Mouse (Mus musculus): ENCODE data around the gene Porcn. TPM values are rescaled to one million over a fixed set of nuclear protein-coding genes. Genes with fewer than 3 reads are reported as not detected.

Gene Porcn
- total and polyA plus RNA-seq, 3 experiments = 0.64 TPM; not detected in 2

- Histone ChIP-seq H3K27ac (ENCODE audit: insufficient read depth, low read depth) (no peak overlapping the region), H3K9me3 (replicated peaks; ENCODE audit: low read length) (no peaks in the 10 kb centered on the region), H3K79me2 (replicated peaks; ENCODE audit: control insufficient read depth, extremely low read depth, insufficient read depth, poor library complexity, severe bottlenecking) (no peaks in the 10 kb centered on the region), H3K36me3 (replicated peaks in 1 of 2; ENCODE audit: control insufficient read depth in 1 of 2, insufficient read depth in 1 of 2, low read length in 1 of 2) (peaks cover 16 to 33% of the 10 kb centered on the region in 2 experiments), H3K4me2 (ENCODE audit: insufficient read depth, low read depth, poor library complexity, severe bottlenecking) (no peak overlapping the region), H3K4me1 (ENCODE audit: control insufficient read depth in 1 of 2, insufficient read depth in 2 of 2) (no peaks in the 10 kb centered on the region), H3K27me3 (replicated peaks) (no peaks in the 10 kb centered on the region), H3K9ac (ENCODE audit: insufficient read depth, low read depth) (no peak overlapping the region), H3K4me3 (replicated peaks in 1 of 3; ENCODE audit: low read depth in 2 of 3, low read length in 2 of 3, poor library complexity in 1 of 3) (no peak overlapping the region)
- dilution Hi-C loops (cut with MboI; ENCODE audit: extremely low pct_ligation_motif_present, extremely low pct_unique_long_range_greater_than_20kb, low sequenced_read_pairs) (no loop called here), in situ Hi-C loops (cut with MboI; ENCODE audit: low pct_ligation_motif_present, low pct_unique_long_range_greater_than_20kb, low sequenced_read_pairs) (no loop called here)
- TF ChIP-seq MEF2A (IDR thresholded peaks at IDR 0.05; ENCODE audit: borderline replicate concordance, low read depth, low read length) (no peak), MAX (IDR thresholded peaks at IDR 0.05; ENCODE audit: low read length) (no peak), JUN (IDR thresholded peaks at IDR 0.05; ENCODE audit: insufficient read depth, low read depth, low read length) (no peak), KAT2A (IDR thresholded peaks at IDR 0.05; ENCODE audit: insufficient replicate concordance, low read length) (no peak)
- no peak for DNase-seq (ENCODE audit: extremely low read depth)
Measured at GRCm38 (mm10) chrX:8182871-8183540, 23.3 kb downstream of the Porcn start.

- Histone ChIP-seq H3K4me3 (replicated peaks in 1 of 3; ENCODE audit: low read depth in 2 of 3, low read length in 2 of 3, poor library complexity in 1 of 3) (no peak overlapping the region), H3K4me2 (ENCODE audit: insufficient read depth, low read depth, poor library complexity, severe bottlenecking) (no peak overlapping the region), H3K79me2 (replicated peaks; ENCODE audit: control insufficient read depth, extremely low read depth, insufficient read depth, poor library complexity, severe bottlenecking) (no peaks in the 10 kb centered on the region), H3K27me3 (replicated peaks) (no peaks in the 10 kb centered on the region), H3K36me3 (replicated peaks in 1 of 2; ENCODE audit: control insufficient read depth in 1 of 2, insufficient read depth in 1 of 2, low read length in 1 of 2) (peaks cover 0 to 3% of the 10 kb centered on the region in 2 experiments), H3K27ac (ENCODE audit: insufficient read depth, low read depth) (no peak overlapping the region), H3K4me1 (ENCODE audit: control insufficient read depth in 1 of 2, insufficient read depth in 2 of 2) (peaks cover 0 to 2% of the 10 kb centered on the region in 2 experiments; a peak in 1 of 4 replicates), H3K9ac (ENCODE audit: insufficient read depth, low read depth) (no peak overlapping the region), H3K9me3 (replicated peaks; ENCODE audit: low read length) (no peaks in the 10 kb centered on the region)
- TF ChIP-seq UBTF (IDR thresholded peaks at IDR 0.05; ENCODE audit: low read depth, low read length) (no peak), CTCF (conservative IDR thresholded peaks at IDR 0.05 in 1 of 2, IDR thresholded peaks at IDR 0.05 in 1 of 2; ENCODE audit: low read depth in 2 of 2, low read length in 2 of 2) (no peak), SMC3 (IDR thresholded peaks at IDR 0.05; ENCODE audit: low read depth, low read length) (no peak), NRF1 (IDR thresholded peaks at IDR 0.05; ENCODE audit: low read depth, low read length) (no peak), MAFK (IDR thresholded peaks at IDR 0.05; ENCODE audit: insufficient replicate concordance, low read length) (no peak), MYC (IDR thresholded peaks at IDR 0.05; ENCODE audit: low read depth, low read length) (no peak), USF1 (IDR thresholded peaks at IDR 0.05; ENCODE audit: low read depth, low read length) (no peak), ZC3H11A (IDR thresholded peaks at IDR 0.05; ENCODE audit: low read depth, low read length) (no peak), RAD21 (IDR thresholded peaks at IDR 0.05; ENCODE audit: low read depth, low read length) (no peak), ZKSCAN1 (IDR thresholded peaks at IDR 0.05; ENCODE audit: borderline replicate concordance, low read depth, low read length) (no peak), MAZ (IDR thresholded peaks at IDR 0.05; ENCODE audit: low read depth, low read length) (no peak), TCF12 (IDR thresholded peaks at IDR 0.05; ENCODE audit: low read depth, low read length) (no peak), SIN3A (IDR thresholded peaks at IDR 0.05; ENCODE audit: low read length) (no peak), JUN (IDR thresholded peaks at IDR 0.05; ENCODE audit: insufficient read depth, low read depth, low read length) (no peak)
- in situ Hi-C loops (cut with MboI; ENCODE audit: low pct_ligation_motif_present, low pct_unique_long_range_greater_than_20kb, low sequenced_read_pairs) (no loop called here), dilution Hi-C loops (cut with MboI; ENCODE audit: extremely low pct_ligation_motif_present, extremely low pct_unique_long_range_greater_than_20kb, low sequenced_read_pairs) (no loop called here)
- no peak for DNase-seq (ENCODE audit: extremely low read depth)
Measured at GRCm38 (mm10) chrX:8179646-8180045, 26.7 kb downstream of the Porcn start.

All from CH12.LX (cell line).